Mouse (Mus musculus) limb, embryonic 10.5 days (tissue): ENCODE data around the gene Borcs7. TPM values are rescaled to one million over a fixed set of nuclear protein-coding genes. Genes with fewer than 3 reads are reported as not detected.
A peak's percentile ranks its signal among the peaks of the same experiment; 100 is the strongest.

Experiments used
- DNase-seq: peaks from one replicate; pipeline ENCODE4 v3.0.0-alpha.2; 2017; ENCODE audit warnings: low spot score
- H3K27ac ChIP-seq: fragments of 300-500 bp; sonication (generic); 2 replicates; pipeline ENCODE4 v1.5.1; 2016; ENCODE audit warnings: mild to moderate bottlenecking
- H3K27me3 ChIP-seq: fragments of 300-500 bp; sonication (generic); 2 replicates; pipeline ENCODE4 v1.6.1; 2016; ENCODE audit warnings: low read depth, mild to moderate bottlenecking; ENCODE audit not compliant: poor library complexity, severe bottlenecking
- H3K36me3 ChIP-seq: fragments of 300-500 bp; sonication (generic); 2 replicates; pipeline ENCODE4 v1.6.1; 2016; ENCODE audit warnings: mild to moderate bottlenecking, moderate library complexity
- H3K4me1 ChIP-seq: fragments of 300-500 bp; sonication (generic); 2 replicates; pipeline ENCODE4 v1.6.1; 2016
- H3K4me3 ChIP-seq: fragments of 300-500 bp; sonication (generic); 2 replicates; pipeline ENCODE4 v1.5.1; 2016; ENCODE audit warnings: mild to moderate bottlenecking, moderate library complexity
- H3K9me3 ChIP-seq: fragments of 300-500 bp; sonication (generic); replicated peaks from 2 replicates; pipeline ENCODE4 v1.6.1; 2016; ENCODE audit warnings: mild to moderate bottlenecking
- WGBS: fragments of 180-500 bp; shearing (Covaris S2); methylation state at CpG from one replicate; pipeline ENCODE4 v1.1.7; 2016; 5-methylcytosine and 5-hydroxymethylcytosine counted together
- polyA plus RNA-seq: library from polyadenylated mRNA; unstranded; fragments of >200 nt; fragmentation: Nextera tagmentation; extraction: Ambion mirVana; gene quantifications from 2 replicates; pipeline ENCODE4 v1.2.1, GENCODE M21; 2016

The Borcs7 gene
- polyA plus RNA-seq, 1 experiment from 2014 or later = 12.7 TPM

- 62% methylated on average over 7 of the region's 7 CpGs for WGBS
- peaks cover 16% of the 10 kb centered on the region for H3K36me3 ChIP-seq
- H3K4me3 ChIP-seq = no peak overlapping the region
- H3K4me1 ChIP-seq = peaks cover 17% of the 10 kb centered on the region
- H3K27ac ChIP-seq = no peak overlapping the region
- H3K9me3 ChIP-seq = no peaks in the 10 kb centered on the region
- peaks cover 9% of the 10 kb centered on the region; the same call in 1 of the 2 replicates for H3K27me3 ChIP-seq
- no peak for DNase-seq
Measured at GRCm38 (mm10) chr19:46705779-46706495, 16.2 kb downstream of the Borcs7 start.

DNA sequence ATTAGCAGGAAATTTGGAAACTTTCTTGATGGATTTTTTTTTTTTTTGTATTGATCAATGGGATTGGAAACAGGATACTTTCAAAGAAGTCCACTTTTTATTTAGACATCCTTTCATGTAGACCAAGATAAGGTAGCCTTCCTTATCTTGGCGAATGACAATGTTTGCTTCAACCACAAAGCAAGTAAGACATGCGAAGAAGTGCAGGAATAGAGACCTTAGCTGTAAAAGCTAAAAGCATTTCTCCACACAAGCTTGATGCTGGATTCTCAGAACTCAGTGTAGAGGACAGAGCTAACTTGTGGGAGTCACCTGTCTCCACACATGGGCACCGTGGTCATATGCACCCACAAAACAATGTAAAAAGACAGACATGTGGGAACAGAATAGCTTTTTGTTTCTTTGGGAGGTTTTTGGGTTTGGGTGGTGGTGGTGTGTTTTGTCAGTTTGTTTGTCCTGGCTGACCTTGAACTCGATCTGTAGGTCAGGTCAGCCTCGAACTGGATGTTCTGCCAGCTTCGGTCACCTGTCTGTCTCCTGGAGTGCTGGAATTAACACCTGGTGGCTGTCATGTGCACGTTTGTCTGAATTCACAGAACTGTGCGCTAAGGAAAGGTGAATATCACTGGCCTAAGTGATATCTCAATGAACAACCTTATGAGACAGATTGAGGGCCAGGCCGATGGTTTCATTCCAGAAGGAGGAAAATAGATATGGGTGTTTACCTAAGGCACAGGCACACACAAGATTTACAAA is 17.0 kb downstream of the Borcs7 start:
- peaks cover 12% of the 10 kb centered on the region for H3K36me3 ChIP-seq
- DNase-seq = no peak
- H3K4me3 ChIP-seq = peak overlapping the region; percentile 72
- 84% methylated on average over 9 of the region's 9 CpGs for WGBS
- H3K4me1 ChIP-seq = peaks cover 17% of the 10 kb centered on the region
- peak overlapping the region; percentile 88 for H3K27ac ChIP-seq
- H3K27me3 ChIP-seq = peaks cover 9% of the 10 kb centered on the region; the same call in 1 of the 2 replicates
- H3K9me3 ChIP-seq = no peaks in the 10 kb centered on the region

GRCm38 (mm10) chr19:46707296-46708151 is 17.8 kb downstream of the Borcs7 start, which contains the start of gene As3mt:
As3mt (plus strand) TSS chr19:46707458.
- peak within 1 kb of the TSS; percentile 72 for H3K4me3 ChIP-seq
- peaks cover 9% of the 10 kb centered on the region; the same call in 1 of the 2 replicates for H3K27me3 ChIP-seq
- no peaks in the 10 kb centered on the region for H3K9me3 ChIP-seq
- 10% methylated on average over 31 of the region's 31 CpGs for WGBS
- peaks cover 8% of the 10 kb centered on the region; the same call in 1 of the 2 replicates for H3K36me3 ChIP-seq
- DNase-seq = peak; percentile 71
- H3K27ac ChIP-seq = peak within 1 kb of the TSS; percentile 88
- H3K4me1 ChIP-seq = peaks cover 17% of the 10 kb centered on the region

GRCm38 (mm10) chr19:46710614-46711013 is 20.9 kb downstream of the Borcs7 start:
- Histone ChIP-seq H3K27me3 (no peaks in the 10 kb centered on the region), H3K36me3 (peaks cover 15% of the 10 kb centered on the region), H3K4me3 (no peak overlapping the region), H3K9me3 (no peaks in the 10 kb centered on the region), H3K27ac (no peak overlapping the region), H3K4me1 (peaks cover 17% of the 10 kb centered on the region)
- 93% methylated on average over 4 of the region's 4 CpGs for WGBS
- no peak for DNase-seq

DNA sequence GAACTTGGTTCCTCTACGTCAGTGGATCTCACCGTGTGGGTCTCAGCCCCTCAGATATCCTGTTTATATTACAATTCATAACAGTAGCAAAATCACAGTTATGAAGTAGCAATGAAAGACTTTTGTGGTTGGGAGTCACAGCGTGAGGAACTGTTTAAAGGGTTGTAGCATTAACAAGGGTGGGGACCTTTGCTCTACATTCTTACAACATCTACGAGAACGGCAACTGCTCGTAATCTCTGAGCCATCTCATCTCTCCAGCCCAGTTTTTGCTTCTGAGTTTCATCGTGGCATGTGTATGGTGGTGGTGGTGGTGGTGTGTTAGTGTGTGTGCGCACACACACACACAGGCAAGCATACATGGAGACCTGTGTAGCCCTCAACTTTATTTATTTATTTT is 24.5 kb downstream of the Borcs7 start:
- no peaks in the 10 kb centered on the region for H3K9me3 ChIP-seq
- H3K4me3 ChIP-seq = no peak overlapping the region
- H3K27me3 ChIP-seq = no peaks in the 10 kb centered on the region
- H3K36me3 ChIP-seq = peaks cover 35% of the 10 kb centered on the region
- WGBS = 94% methylated on average over 8 of the region's 8 CpGs
- H3K27ac ChIP-seq = no peak overlapping the region
- no peak for DNase-seq
- no peaks in the 10 kb centered on the region for H3K4me1 ChIP-seq

GRCm38 (mm10) chr19:46715016-46715415 is 25.3 kb downstream of the Borcs7 start:
- no peak for DNase-seq
- no peaks in the 10 kb centered on the region for H3K9me3 ChIP-seq
- WGBS = 89% methylated on average over 8 of the region's 8 CpGs
- H3K4me1 ChIP-seq = no peaks in the 10 kb centered on the region
- H3K27ac ChIP-seq = no peak overlapping the region
- no peak overlapping the region for H3K4me3 ChIP-seq
- peaks cover 37% of the 10 kb centered on the region for H3K36me3 ChIP-seq
- H3K27me3 ChIP-seq = no peaks in the 10 kb centered on the region

DNA sequence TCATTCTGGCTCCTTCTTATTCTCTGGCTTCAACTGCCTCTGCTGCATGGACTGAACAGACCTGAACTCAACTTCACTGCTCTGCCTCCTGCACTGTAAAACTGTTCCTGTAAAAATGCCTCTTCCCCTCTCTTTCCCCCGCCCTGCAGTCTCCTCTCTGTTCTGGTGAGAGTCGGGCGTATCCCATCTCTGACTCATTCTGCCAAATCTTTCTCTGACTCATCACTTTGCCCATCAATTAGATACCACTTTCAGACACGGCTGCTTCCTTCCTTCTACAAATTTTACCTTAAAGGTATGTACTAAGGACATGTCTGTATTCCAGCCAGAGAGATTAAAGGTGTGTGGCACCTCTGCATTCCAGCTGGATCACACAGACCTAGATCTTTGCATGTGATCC is 28.4 kb downstream of the Borcs7 start:
- no peak overlapping the region for H3K27ac ChIP-seq
- H3K4me3 ChIP-seq = no peak overlapping the region
- WGBS = 87% methylated on average over 4 of the region's 4 CpGs
- DNase-seq = no peak
- peaks cover 54% of the 10 kb centered on the region for H3K36me3 ChIP-seq
- no peaks in the 10 kb centered on the region for H3K9me3 ChIP-seq
- H3K4me1 ChIP-seq = no peaks in the 10 kb centered on the region
- H3K27me3 ChIP-seq = no peaks in the 10 kb centered on the region

GRCm38 (mm10) chr19:46724411-46724810 is 34.7 kb downstream of the Borcs7 start:
- WGBS = 72% methylated on average over 11 of the region's 11 CpGs
- H3K36me3 ChIP-seq = peaks cover 53% of the 10 kb centered on the region
- no peak for DNase-seq

DNA sequence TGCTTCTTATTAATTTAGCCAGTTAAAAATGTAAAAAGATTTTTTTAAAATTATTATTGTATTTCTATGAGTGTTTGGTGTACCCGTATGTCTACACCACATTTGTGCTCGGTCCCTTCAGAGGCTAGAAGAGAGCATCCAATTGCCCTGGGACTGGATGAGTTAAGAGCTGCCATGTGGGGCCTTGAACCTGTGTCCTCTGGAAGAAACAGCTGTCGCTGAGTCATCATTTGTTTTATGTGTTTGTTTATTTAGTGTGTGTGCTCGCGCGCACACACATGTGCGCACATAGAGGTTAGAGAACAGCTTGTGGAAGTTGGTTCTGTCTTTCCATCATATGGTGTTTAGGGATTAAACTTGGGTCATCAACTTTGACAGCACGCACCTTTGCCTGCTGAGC is 36.4 kb downstream of the Borcs7 start:
- no peak for DNase-seq
- H3K4me3 ChIP-seq = no peak overlapping the region
- WGBS = 98% methylated on average over 8 of the region's 8 CpGs
- H3K9me3 ChIP-seq = no peaks in the 10 kb centered on the region
- no peak overlapping the region for H3K27ac ChIP-seq
- no peaks in the 10 kb centered on the region for H3K27me3 ChIP-seq
- H3K36me3 ChIP-seq = peaks cover 41% of the 10 kb centered on the region
- H3K4me1 ChIP-seq = peaks cover 8% of the 10 kb centered on the region; the same call in 1 of the 2 replicates

More at GRCm38 (mm10) chr19:46724411-46724810, 34.7 kb downstream of the Borcs7 start:
- Histone ChIP-seq H3K4me1 (peaks cover 8% of the 10 kb centered on the region; the same call in 1 of the 2 replicates), H3K4me3 (no peak overlapping the region), H3K27ac (no peak overlapping the region), H3K27me3 (no peaks in the 10 kb centered on the region), H3K9me3 (no peaks in the 10 kb centered on the region)

DNA sequence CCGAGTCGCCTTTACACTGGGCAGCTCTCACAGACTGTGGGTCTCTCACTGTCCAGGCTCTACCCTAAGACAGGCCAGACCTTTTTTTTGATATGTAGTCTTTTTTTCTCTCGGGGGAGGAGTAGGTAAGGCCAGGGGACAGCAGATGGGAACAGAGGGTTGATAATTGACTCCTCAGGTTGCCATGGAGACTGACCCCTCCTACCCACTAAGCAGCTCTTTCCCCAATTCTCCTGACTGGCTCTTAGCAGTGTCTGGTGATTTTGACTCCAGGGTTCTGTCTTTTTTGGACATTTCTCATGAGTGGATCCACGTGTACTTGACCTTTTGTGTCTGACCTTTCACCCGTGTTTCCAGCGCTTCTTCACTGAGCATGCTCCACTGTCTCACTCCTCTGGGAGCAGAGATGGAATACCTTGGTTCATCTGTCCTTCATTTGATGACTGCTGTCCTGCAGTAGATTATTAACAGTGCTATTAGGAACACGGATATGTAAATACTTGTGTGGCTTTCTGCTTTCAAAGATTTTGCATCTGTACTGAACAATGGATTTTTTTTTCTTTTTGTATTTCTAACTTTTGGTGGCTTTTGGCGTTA is 37.5 kb downstream of the Borcs7 start:
- Histone ChIP-seq H3K4me3 (no peak overlapping the region), H3K27me3 (no peaks in the 10 kb centered on the region), H3K4me1 (peaks cover 8% of the 10 kb centered on the region; the same call in 1 of the 2 replicates), H3K9me3 (no peaks in the 10 kb centered on the region), H3K27ac (no peak overlapping the region), H3K36me3 (peaks cover 36% of the 10 kb centered on the region)
- no peak for DNase-seq
- 56% methylated on average over 8 of the region's 8 CpGs for WGBS

GRCm38 (mm10) chr19:46727945-46728540 is 38.3 kb downstream of the Borcs7 start:
- Histone ChIP-seq H3K27ac (no peak overlapping the region), H3K36me3 (peaks cover 32% of the 10 kb centered on the region), H3K9me3 (no peaks in the 10 kb centered on the region), H3K27me3 (no peaks in the 10 kb centered on the region), H3K4me1 (peaks cover 8% of the 10 kb centered on the region; the same call in 1 of the 2 replicates), H3K4me3 (no peak overlapping the region)
- WGBS = 50% methylated on average over 11 of the region's 11 CpGs
- DNase-seq = no peak

GRCm38 (mm10) chr19:46728909-46729308 is 39.2 kb downstream of the Borcs7 start:
- no peak for DNase-seq
- Histone ChIP-seq H3K36me3 (peaks cover 38% of the 10 kb centered on the region), H3K27ac (no peak overlapping the region), H3K4me3 (no peak overlapping the region), H3K27me3 (no peaks in the 10 kb centered on the region), H3K4me1 (peaks cover 8% of the 10 kb centered on the region; the same call in 1 of the 2 replicates), H3K9me3 (no peaks in the 10 kb centered on the region)
- WGBS = 73% methylated on average over 3 of the region's 3 CpGs
